Mouse (Mus musculus) liver (tissue): ENCODE data around the gene Gen1.

Experiments used
- DNase-seq: peaks from one replicate; pipeline ENCODE4 v3.0.0-alpha.2; 2020; ENCODE audit warnings: mixed read lengths

Gene Gen1

GRCm38 (mm10) chr12:11265382-11266281 lies at the start of gene Gen1, which contains the start of gene Smc6:
Gene Gen1, minus strand, starts transcription at chr12:11265801.
Gene Smc6, plus strand, starts transcription at chr12:11265886.
- peak; percentile 96 for DNase-seq

GRCm38 (mm10) chr12:11313840-11314239 lies 48.2 kb upstream of the Gen1 start:
- no peak for DNase-seq

- DNase-seq = no peak
These were observed 45.5 kb upstream of the Gen1 start for GRCm38 (mm10) chr12:11311106-11311505.

- no peak for DNase-seq
These were observed 41.4 kb upstream of the Gen1 start for GRCm38 (mm10) chr12:11306753-11307645.

- no peak for DNase-seq
These were observed 35.3 kb upstream of the Gen1 start for GRCm38 (mm10) chr12:11300858-11301257.

- DNase-seq = no peak
These were observed 20.8 kb upstream of the Gen1 start for GRCm38 (mm10) chr12:11286382-11286781.

GRCm38 (mm10) chr12:11281584-11281983 lies 16.0 kb upstream of the Gen1 start:
- no peak for DNase-seq

- DNase-seq = no peak
These were observed 14.3 kb upstream of the Gen1 start for GRCm38 (mm10) chr12:11279886-11280285.

- DNase-seq = no peak
These were observed 11.6 kb upstream of the Gen1 start for GRCm38 (mm10) chr12:11277207-11277606.

GRCm38 (mm10) chr12:11276632-11277031 lies 11.0 kb upstream of the Gen1 start:
- DNase-seq = no peak

- no peak for DNase-seq
These were observed 7.6 kb upstream of the Gen1 start for GRCm38 (mm10) chr12:11273185-11273584.

GRCm38 (mm10) chr12:11272568-11272967 lies 7.0 kb upstream of the Gen1 start:
- no peak for DNase-seq

GRCm38 (mm10) chr12:11267030-11267429 lies 1.4 kb upstream of the Gen1 start:
- DNase-seq = peak; percentile 3

GRCm38 (mm10) chr12:11266282-11266985 lies 833 bp upstream of the Gen1 start:
- DNase-seq = peak; percentile 60

- DNase-seq = peak; percentile 10
These were observed 706 bp downstream of the Gen1 start for GRCm38 (mm10) chr12:11264895-11265294.

GRCm38 (mm10) chr12:11250322-11250721 lies 15.3 kb downstream of the Gen1 start:
- DNase-seq = no peak

GRCm38 (mm10) chr12:11247460-11247859 lies 18.1 kb downstream of the Gen1 start:
- no peak for DNase-seq

GRCm38 (mm10) chr12:11235996-11236395 lies 29.6 kb downstream of the Gen1 start:
- DNase-seq = no peak

- DNase-seq = no peak
These were observed 35.3 kb downstream of the Gen1 start for GRCm38 (mm10) chr12:11230267-11230666.

- DNase-seq = no peak
These were observed 38.9 kb downstream of the Gen1 start for GRCm38 (mm10) chr12:11226529-11227268.

- DNase-seq = no peak
These were observed 39.5 kb downstream of the Gen1 start for GRCm38 (mm10) chr12:11226123-11226522.

- no peak for DNase-seq
These were observed 40.9 kb downstream of the Gen1 start for GRCm38 (mm10) chr12:11224722-11225121.
